Mouse (Mus musculus): ENCODE data around the gene Nrap.

The Nrap gene

DNA sequence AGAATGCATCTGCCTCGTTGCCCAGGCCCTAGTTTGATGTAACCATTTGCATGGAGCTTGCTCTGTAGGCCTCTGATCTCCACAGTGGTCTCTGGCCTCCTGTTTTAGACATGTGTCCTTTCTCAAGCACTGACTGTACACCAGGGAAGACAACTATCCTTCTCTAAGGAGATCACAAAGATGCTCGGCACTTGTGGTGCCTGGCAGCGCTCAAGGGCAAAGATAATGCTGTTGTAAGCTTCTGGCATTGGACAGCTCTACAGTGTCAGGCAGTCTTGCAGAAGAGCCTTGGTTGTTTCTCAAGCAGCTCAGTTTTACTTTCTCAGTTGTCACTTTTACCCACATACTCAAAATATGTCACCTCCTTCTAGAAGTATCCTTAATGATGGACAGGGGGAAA, 73.3 kb downstream of the Nrap start:
- DNase-seq (ENCODE audit: low read depth, low spot score): no peak

DNA sequence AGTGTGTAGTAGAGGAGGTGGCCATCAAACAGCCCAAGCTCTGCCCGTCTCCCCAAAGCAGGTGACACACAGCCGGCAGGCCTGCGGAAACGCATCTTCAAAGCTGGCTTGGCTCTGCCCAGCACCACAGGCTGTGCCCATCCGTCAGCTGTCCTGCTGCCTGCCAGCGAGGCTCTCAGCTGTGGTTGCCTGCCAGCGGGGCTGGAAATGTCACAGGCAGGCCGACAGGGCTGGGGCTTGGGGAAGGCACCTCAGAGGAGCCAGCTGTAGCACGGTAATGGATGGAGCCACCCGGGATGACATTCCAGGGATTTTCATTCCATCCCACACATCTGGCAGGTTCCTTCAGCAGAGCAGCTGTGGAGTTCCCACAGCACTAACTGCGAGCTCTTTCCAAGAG, 89.0 kb downstream of the Nrap start:
- DNase-seq (ENCODE audit: low read depth, low spot score): peak; percentile 75

DNA sequence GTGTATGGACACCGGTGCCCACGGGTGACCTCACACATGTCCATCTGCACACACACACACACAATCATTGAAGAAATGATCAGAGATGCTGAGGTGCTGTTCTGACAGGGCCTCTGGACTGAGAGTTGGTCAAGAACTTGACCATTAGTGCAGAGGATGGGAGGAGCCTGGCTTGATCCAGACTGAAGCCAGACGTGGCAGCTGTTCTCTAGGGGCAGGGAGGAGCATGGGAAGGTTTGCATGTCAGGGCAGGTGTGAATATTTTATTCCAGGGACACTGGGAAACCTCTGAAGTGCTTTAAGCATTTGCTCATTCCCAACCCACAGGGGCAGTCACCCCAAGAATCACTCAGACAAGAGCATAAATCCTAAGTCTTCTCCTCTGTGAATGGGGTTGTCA, 92.6 kb downstream of the Nrap start:
- DNase-seq (ENCODE audit: low read depth, low spot score): no peak

DNA sequence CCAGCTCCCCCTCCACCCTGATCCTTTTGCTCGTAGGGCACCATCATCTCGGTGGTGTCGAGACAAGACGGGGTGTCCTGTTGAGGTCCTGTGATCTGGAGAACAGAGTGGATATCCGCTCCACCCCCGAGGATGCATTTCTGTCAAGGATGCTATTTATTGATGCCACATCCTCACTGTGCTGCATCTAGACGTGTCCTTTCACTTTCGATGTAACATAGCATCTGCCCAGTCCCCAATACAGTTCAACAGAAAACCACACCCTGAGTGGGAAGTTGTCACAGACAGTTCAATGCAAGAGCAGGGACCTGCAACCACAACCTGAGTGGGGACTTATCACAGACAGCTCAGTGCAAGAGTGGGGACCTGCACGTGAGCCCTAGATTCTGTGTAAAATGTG, 93.2 kb downstream of the Nrap start:
- no peak for DNase-seq (ENCODE audit: low read depth, low spot score)

DNA sequence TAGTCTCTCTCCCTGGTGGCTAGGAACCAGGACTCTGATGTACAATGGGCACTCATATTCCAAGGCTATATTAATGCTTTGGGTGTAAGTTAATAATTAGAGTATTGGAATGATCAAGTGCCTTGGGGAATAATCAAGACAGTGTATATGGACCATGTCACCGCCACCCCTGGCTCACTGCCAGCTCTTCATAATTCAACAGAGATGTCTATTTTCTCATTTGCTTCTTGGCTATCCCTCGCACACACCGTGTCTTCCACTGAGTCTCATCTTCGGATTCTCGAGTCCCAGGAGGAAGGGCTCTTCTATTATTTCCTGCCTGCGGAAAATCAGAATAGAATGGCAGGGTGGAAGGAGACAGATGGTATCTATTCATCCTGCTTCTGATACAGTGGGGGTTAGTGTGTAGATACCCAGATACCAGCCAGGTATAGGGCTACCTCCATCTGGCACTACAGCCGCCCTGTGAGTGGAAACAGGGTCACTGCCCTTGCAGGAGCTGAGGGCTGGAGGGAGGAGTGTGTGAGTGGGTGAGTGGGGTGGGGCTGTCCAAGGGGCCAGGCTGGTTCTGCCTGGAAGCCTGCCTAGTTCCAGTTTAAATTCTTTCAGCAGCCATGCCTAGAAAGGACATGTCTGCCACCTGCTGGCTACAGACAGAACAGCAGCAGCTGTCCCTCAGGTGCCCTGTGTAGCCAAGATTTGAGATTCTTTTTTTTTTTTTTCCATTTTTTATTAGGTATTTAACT, 95.0 kb downstream of the Nrap start:
- peak; percentile 95 for DNase-seq (ENCODE audit: low read depth, low spot score)

DNA sequence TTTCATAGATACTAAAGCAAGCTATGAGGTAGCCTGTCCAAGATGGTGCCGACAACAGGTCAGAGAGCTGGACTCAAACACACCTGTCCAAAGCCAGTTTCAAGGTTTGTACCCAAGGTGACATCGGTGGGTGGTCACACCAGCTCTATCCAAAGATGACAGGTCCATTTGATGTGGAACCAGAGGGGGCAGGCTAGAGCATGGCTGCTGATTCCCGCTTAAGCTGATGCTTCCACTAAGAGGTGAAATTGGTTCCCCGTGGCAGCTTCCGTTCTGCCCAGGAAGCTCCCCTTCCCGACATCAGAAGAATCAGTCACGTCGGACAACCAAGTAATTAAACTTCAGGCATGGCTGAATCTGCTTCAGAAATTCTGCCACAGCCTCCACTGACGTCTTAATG, 97.5 kb downstream of the Nrap start:
- DNase-seq (ENCODE audit: low read depth, low spot score): no peak

DNA sequence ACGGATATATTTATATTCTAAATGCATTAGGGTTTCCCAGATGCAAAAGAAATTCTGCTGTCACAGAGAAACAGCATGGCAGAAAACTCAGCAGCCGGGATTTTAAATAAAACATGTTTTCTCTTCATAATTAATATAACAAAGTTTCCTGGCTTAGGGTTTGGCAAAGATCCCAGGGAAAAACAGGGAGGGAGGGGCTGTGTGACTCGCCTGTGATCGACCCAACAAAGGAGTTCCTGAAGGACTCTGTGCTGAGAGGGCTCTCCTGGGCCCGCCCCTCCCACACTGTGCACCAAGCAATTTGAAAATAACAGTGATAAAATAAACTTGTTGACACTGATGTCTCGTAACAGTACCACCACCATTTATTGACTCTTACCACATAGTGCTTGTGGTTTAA, 97.9 kb downstream of the Nrap start:
- DNase-seq (ENCODE audit: low read depth, low spot score): peak; percentile 22

DNA sequence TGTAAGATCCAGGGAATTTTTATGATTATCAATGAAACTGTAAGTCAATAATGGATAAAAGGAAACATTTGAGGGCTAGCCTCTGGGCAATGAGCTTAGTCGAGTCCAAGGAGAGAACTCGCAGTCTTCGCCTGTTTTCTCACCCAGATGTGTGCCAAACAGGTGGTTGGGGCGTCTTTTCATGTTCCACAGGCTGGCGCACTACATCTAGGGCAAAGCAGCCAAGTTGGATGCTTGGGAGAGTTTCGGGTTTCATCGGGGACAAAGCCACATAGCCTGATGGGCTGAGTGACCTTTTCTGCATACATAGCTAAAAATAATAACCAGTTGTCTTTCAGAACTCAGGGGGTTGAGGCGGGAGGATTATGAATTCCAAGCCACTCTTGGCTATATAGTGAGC, 100.2 kb downstream of the Nrap start:
- no peak for DNase-seq (ENCODE audit: low read depth, low spot score)

DNA sequence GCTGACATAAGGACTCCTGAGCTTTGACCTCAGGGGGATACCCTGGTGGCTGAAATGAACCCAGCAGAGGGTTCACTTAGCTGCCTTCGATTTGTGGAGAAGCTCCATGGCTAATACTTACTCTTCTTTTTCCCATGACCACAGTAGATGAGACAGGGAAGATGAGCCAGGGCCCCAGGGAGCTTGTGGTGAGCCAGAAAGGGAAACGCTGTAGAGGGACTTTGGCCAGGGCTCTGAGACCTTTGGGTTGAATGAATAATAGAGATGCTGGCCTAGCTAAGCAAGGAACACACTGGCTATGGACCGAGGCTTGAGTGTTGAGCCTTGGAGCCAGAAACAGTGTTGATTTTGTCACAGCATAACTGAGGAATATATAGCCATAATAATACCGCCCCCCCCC, 101.4 kb downstream of the Nrap start:
- DNase-seq (ENCODE audit: low read depth, low spot score): peak; percentile 15

DNA sequence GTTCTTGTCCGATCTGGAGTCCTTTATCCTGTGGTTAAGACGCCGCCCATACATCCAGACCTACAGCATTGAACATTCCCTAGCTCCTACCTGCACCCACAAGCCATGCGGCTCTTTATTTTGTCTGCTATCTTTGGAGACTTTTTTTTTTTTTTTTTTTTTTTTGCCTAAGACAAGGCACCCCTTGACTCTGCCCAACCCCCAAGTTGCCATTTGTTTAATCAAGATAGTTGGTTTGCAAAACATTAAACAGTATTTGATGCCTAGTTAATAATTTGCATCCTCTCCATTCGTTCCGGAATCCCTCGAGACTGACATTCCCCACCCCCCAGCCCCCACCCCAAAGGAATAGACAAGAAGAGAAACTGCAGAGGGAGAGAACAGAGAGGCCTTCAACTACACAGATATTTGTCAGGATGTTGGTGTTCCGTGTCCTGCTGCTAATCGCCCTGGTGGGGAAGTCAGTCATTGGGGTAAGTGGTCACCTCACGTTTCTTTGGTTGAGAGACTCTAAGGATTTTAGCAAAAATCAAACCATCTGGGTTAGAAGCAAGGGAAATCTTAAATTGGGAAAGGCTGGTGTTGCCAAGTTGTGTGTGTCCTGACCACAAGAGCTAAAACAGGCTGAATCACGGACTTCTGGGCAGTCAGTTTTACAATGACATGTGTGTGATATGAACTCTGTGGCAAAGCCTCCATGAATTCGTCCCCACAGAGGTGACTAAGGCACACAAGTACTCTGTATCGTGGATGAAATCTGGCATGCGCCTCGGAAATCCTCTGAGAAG, 102.1 kb downstream of the Nrap start:
- DNase-seq (ENCODE audit: low read depth, low spot score): no peak

DNA sequence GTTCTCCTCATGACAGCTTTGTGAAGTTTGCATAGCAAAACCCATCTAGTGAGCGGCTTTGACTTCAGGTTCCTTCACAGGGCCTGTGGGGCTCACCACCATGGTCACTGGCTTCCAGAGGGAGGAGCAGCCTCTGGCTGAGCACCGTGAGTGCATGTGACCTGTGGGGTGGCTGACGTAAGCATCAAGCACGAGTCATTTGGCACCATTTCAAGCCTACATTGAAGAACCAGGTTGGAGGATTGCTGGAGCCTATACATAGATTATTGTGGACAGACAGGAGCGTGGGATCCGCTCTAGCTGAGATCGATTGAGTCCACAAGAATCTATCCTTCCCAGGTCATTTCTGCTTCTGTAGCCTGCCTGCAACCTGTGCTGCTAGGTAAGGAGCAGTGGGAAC, 103.0 kb downstream of the Nrap start, which contains the start of gene Habp2:
Gene Habp2, plus strand, starts transcription at position 272 of the 400 bp plus-strand sequence.
- no peak for DNase-seq (ENCODE audit: low read depth, low spot score)

DNA sequence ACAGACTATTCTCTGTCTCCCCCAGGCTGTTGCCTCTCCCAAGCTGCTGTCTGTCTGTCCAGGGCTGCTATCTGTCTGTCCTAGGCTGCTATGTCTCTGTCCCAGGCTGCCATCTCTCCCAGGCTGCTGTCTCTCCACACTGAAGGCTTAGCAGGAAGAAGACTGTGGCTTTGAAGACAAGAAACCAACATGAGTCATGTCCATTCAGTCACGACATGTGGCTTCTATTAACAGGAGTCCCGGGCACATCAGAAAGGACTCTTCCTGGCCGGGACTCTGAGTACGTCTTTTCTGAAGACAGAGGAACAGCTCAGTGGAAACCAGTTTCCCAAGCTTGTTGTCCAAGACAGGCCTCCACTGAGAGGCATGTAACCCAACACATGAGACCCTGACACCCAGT, 104.6 kb downstream of the Nrap start:
- DNase-seq (ENCODE audit: low read depth, low spot score): no peak

DNA sequence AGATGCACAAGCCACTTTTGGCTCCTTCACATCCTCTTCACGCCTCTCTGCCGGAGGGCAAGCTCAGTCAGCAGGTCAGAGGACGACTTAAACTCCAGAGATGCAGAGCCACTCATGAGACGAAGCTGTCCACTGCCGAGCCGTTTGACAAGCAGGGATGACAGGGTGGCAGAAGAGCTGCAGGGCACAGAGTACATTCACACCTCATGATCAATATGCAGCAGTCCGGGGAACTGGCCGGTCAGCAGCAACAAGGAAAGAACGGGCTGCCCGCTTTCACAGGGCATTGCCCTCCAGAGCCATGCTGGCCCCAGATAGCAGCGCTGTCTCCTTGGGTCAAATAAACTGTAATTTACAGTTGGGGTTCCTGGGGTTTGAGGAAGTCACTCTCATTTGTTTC, 111.5 kb downstream of the Nrap start:
- DNase-seq (ENCODE audit: low read depth, low spot score): no peak

DNA sequence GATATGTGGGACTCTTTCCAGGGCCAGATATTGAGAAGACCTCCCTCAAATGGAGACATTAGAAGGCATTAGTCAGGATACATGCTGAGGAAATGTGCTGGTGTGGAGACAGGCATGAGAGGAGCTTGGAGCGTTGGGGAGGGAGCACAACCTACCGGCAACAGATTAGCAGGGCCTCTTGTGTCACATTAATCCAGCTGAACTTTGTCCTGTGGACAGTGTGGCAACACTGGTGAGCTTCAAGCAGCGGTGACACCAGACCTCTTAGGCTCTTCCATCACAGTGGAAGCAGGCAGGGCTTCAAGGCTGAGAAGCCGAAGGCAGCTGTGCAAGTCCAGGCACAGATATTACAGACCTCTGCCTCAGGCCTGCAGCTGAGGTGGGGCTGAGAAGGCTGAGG, 111.9 kb downstream of the Nrap start:
- DNase-seq (ENCODE audit: low read depth, low spot score): no peak

DNA sequence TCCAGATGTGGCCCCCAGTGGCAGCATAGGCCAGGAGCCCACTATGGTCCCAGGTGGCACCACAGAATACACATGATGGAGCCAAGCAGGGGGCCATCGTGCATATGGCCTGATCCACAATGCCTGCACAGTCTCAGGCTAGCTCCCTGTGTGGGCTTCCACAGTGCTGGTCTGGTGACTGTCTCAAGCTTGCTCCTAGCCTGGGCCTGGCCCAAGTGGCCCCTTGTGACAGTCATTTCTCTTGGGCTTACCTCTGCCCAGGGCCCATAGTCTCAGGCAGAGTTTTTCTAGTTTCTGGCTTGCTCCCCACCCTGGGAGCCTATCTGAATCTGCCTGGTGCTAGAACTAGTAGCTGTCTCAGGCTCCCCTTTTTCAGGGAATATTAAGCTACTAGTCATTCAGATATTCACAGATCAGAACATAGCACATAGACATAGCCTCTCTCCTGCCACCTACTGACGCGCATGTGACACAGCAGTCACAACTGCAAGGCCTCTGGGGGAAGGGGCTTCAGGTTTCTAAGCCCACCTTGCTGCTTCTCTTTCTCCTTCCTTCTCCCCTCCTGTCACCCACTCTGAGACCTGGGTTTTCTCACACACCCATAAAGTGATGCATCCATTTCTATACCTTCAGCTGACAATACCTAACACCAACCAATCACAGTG, 112.6 kb downstream of the Nrap start:
- no peak for DNase-seq (ENCODE audit: low read depth, low spot score)

DNA sequence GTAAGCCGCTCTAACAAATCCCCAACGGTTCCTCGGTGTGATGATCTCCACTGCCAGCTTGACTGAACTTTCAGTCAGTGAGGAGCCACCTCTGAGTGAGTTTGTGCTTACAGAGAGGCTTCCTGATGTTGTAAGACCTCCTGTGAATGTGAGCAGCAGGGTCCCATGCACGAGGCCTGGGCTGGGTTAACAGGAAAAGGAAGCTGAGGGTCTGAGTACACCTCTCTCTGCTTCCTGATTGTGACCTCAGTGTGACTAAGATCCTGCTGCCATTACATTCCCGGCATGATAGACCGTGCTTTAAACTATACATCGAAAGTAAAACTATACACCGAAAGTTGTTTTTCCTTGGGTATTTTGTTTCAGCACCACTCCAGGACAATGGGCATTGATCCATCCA, 117.8 kb downstream of the Nrap start:
- no peak for DNase-seq (ENCODE audit: low read depth, low spot score)
